Mouse (Mus musculus): ENCODE measurements at regions not wholly inside any gene's neighbourhood (a gene's known extent, or its start where the extent isn't known, plus 50 kb on each side); places are given as distances from the start of the nearest gene placed in this dataset.

DNA sequence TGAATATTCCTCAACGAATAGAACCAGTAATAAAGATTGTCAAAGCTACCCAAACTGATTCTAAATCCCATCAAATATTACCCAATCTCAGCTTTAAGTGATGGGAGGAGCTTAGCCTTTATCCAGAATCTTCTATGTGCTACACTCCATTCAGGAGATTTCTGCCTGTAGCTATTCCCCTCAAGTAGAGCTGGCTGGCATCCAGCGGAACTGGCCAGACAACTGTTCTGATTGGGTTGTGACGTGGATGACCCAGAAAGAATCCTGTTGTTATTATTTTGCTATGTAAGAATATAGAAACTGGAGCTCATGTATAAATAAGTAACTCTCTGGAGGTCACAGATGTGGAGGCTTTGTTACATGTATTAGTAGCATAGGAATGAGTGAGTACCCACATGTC is 176.8 kb upstream of the 4930412O13Rik start:
- TF ChIP-seq CTCF (IDR thresholded peaks at IDR 0.05; ENCODE audit: low read depth) (no peak), EP300 (optimal IDR thresholded peaks at IDR 0.05) (no peak)
- Histone ChIP-seq H3K9ac (ENCODE audit: low read length) (no peak overlapping the region), H3K4me3 (ENCODE audit: low read depth, low read length) (no peak overlapping the region), H3K27ac (replicated peaks) (no peak overlapping the region), H3K4me2 (replicated peaks; ENCODE audit: low read depth) (no peak overlapping the region), H3K27me3 (ENCODE audit: control insufficient read depth, insufficient read depth, low read length) (no peaks in the 10 kb centered on the region), H3K4me1 (replicated peaks; ENCODE audit: control insufficient read depth, insufficient read depth) (no peaks in the 10 kb centered on the region), H3K36me3 (ENCODE audit: control insufficient read depth, insufficient read depth, low read length) (no peaks in the 10 kb centered on the region), H3K9me3 (ENCODE audit: control insufficient read depth, low read length) (no peaks in the 10 kb centered on the region)
- 62% methylated on average over 3 of the region's 3 CpGs for WGBS
- ATAC-seq (ENCODE audit: low FRiP score, low TSS enrichment) (no peak), DNase-seq (ENCODE audit: low spot score) (no peak)

DNA sequence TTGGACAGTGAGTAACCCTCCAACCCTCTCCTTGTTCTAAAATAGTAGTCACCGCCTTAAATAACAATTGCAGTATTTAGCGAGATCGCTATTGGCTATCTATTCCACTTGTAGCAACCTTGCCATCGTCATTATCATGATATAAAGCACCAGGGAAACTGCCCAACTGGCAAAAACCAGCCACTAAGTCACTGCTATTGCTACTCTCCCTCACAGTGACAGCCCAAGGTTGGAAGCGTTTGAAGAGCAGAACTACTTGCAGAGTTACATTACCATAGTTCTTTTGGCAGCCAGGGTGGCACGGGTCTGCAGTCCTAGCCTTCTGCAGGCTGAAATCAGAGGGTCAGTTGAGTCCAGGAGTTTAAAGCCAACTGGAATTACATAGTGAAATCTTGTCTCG is 171.6 kb upstream of the 4930412O13Rik start:
- Histone ChIP-seq H3K27me3 (ENCODE audit: control insufficient read depth, insufficient read depth, low read length) (no peaks in the 10 kb centered on the region), H3K27ac (replicated peaks) (no peak overlapping the region), H3K9me3 (ENCODE audit: control insufficient read depth, low read length) (no peaks in the 10 kb centered on the region), H3K4me3 (ENCODE audit: low read depth, low read length) (no peak overlapping the region), H3K36me3 (ENCODE audit: control insufficient read depth, insufficient read depth, low read length) (no peaks in the 10 kb centered on the region), H3K4me1 (replicated peaks; ENCODE audit: control insufficient read depth, insufficient read depth) (no peaks in the 10 kb centered on the region), H3K9ac (ENCODE audit: low read length) (no peak overlapping the region), H3K4me2 (replicated peaks; ENCODE audit: low read depth) (no peak overlapping the region)
- DNase-seq (ENCODE audit: low spot score) (no peak), ATAC-seq (ENCODE audit: low FRiP score, low TSS enrichment) (no peak)
- TF ChIP-seq CTCF (IDR thresholded peaks at IDR 0.05; ENCODE audit: low read depth) (no peak), EP300 (optimal IDR thresholded peaks at IDR 0.05) (no peak)
- WGBS: 80% methylated on average over 7 of the region's 7 CpGs

DNA sequence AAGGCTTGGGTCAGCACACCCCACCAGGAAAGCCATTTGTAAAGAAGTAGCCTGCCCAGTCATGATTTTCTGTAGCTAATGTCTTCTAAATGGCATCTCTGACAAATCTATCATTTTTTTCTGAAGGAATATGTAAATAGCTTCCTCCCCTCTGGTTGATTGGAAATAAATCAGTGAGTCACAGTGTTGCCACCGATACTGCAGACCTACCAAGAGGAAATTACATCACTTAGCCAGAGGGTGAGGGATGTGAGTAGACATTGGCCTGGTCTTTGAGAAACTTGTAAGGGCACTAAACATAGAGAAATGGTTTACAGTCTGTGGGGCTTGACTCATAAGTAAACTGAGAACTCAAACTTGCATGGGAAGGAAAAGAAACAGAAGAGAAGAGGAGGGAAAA is 163.1 kb upstream of the 4930412O13Rik start:
- Histone ChIP-seq H3K9me3 (ENCODE audit: control insufficient read depth, low read length) (no peaks in the 10 kb centered on the region), H3K4me1 (replicated peaks; ENCODE audit: control insufficient read depth, insufficient read depth) (no peaks in the 10 kb centered on the region), H3K27ac (replicated peaks) (no peak overlapping the region), H3K27me3 (ENCODE audit: control insufficient read depth, insufficient read depth, low read length) (no peaks in the 10 kb centered on the region), H3K36me3 (ENCODE audit: control insufficient read depth, insufficient read depth, low read length) (no peaks in the 10 kb centered on the region), H3K4me2 (replicated peaks; ENCODE audit: low read depth) (no peak overlapping the region), H3K9ac (ENCODE audit: low read length) (no peak overlapping the region), H3K4me3 (ENCODE audit: low read depth, low read length) (no peak overlapping the region)
- DNase-seq (ENCODE audit: low spot score) (no peak), ATAC-seq (ENCODE audit: low FRiP score, low TSS enrichment) (no peak)
- TF ChIP-seq CTCF (IDR thresholded peaks at IDR 0.05; ENCODE audit: low read depth): no peak
- TF ChIP-seq EP300 (optimal IDR thresholded peaks at IDR 0.05): no peak
- WGBS: 29% methylated on average over 1 of the region's 1 CpGs

DNA sequence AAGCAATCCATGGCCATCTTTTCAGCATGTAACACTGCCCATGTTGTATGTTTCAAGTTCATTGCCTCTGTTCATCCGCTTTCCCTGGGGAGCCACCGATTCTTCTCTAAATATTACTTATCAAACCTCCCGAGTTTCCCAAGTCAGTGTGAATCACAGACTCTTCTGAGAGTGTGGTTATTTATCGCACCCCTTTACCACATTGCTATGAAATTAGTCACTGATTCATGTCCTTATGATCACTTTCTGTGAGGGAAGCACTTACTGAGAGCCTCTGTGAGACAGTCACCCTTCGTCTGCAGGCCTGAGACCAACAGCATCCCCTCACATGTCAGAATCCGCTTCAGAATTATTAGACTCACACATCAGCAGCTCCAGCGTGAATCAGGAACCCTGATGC is 147.8 kb upstream of the 4930412O13Rik start:
- Histone ChIP-seq H3K27me3 (ENCODE audit: control insufficient read depth, insufficient read depth, low read length) (no peaks in the 10 kb centered on the region), H3K36me3 (ENCODE audit: control insufficient read depth, insufficient read depth, low read length) (no peaks in the 10 kb centered on the region), H3K4me1 (replicated peaks; ENCODE audit: control insufficient read depth, insufficient read depth) (no peaks in the 10 kb centered on the region), H3K9ac (ENCODE audit: low read length) (no peak overlapping the region), H3K9me3 (ENCODE audit: control insufficient read depth, low read length) (no peaks in the 10 kb centered on the region), H3K4me3 (ENCODE audit: low read depth, low read length) (no peak overlapping the region), H3K27ac (replicated peaks) (no peak overlapping the region), H3K4me2 (replicated peaks; ENCODE audit: low read depth) (no peak overlapping the region)
- WGBS: 83% methylated on average over 7 of the region's 7 CpGs
- ATAC-seq (ENCODE audit: low FRiP score, low TSS enrichment) (no peak), DNase-seq (ENCODE audit: low spot score) (no peak)
- TF ChIP-seq CTCF (IDR thresholded peaks at IDR 0.05; ENCODE audit: low read depth): no peak

DNA sequence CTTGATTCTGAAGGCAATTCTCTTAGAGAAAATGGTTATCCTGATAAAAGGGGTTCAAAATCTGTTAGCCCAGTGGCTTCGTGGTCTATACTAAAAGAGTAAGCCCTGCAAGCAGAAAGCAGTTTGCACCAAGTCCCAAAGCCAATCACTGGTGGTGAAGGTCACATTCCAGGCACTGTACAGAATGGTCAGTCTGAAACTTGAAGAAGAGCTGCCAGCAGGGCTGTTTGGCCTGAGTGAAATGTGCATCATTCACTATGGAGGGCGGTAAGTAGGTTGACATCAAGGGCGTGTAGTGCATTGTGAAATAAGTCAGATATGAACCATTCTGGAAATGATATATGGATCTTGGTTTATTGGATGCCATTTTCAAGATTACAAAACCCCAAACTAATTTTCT is 136.9 kb upstream of the 4930412O13Rik start:
- no peak for TF ChIP-seq CTCF (IDR thresholded peaks at IDR 0.05; ENCODE audit: low read depth)
- TF ChIP-seq EP300 (optimal IDR thresholded peaks at IDR 0.05): no peak
- WGBS: 80% methylated on average over 3 of the region's 3 CpGs

DNA sequence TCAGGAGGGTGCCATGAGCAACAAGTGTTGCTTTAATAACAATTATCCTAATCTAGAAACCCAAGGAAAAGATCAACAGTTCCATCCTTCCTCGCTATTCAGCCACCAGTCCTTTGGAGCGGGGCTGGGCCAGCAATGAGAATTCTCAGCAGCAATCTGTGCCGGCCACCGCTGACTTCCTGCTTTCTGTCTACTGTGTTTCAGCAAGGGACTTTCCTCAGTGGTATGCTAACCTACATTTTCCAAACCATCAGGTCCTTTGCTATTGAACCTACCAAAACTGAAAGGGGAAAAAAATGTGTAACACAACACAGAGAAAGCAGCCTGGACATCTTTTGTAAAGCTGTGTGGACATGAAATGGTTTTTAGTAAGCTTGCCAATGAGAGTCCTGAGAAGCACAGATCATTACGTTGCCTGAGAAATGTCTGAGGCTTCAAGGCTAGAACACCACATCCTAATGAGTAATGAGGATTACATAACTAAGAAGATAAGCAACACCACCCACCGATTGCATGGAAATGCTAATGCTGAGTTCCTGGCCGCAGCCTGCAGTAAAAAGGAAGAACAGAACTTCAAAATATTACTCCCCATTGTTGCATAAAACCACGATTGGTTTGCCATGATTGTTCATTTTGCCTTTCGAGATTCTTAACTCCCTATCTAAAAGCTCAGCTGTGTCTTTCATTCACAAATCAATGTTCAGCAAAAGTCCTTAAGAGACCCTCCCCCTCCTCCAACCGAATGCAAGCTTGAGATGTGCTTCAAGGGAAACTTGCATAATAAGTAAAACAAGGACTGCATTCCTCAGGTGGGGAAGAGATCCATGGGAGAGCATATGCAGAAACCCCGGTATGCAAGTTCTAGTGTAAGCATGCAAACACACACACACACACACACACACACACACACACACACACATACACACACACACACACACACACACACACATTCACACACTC is 130.9 kb upstream of the 4930412O13Rik start:
- no peaks in the 10 kb centered on the region for H3K9me3 ChIP-seq (ENCODE audit: control insufficient read depth, low read length)
- 46% methylated on average over 11 of the region's 11 CpGs for WGBS
- H3K4me2 ChIP-seq (replicated peaks; ENCODE audit: low read depth): no peak overlapping the region
- H3K36me3 ChIP-seq (ENCODE audit: control insufficient read depth, insufficient read depth, low read length): no peaks in the 10 kb centered on the region
- DNase-seq (ENCODE audit: low spot score) (no peak), ATAC-seq (ENCODE audit: low FRiP score, low TSS enrichment) (no peak)
- no peak overlapping the region for H3K27ac ChIP-seq (replicated peaks)
- H3K4me1 ChIP-seq (replicated peaks; ENCODE audit: control insufficient read depth, insufficient read depth): no peaks in the 10 kb centered on the region
- no peaks in the 10 kb centered on the region for H3K27me3 ChIP-seq (ENCODE audit: control insufficient read depth, insufficient read depth, low read length)
- H3K4me3 ChIP-seq (ENCODE audit: low read depth, low read length): no peak overlapping the region
- no peak for TF ChIP-seq EP300 (optimal IDR thresholded peaks at IDR 0.05)
- no peak for TF ChIP-seq CTCF (IDR thresholded peaks at IDR 0.05; ENCODE audit: low read depth)
- H3K9ac ChIP-seq (ENCODE audit: low read length): no peak overlapping the region

More for the DNA sequence above, 136.9 kb upstream of the 4930412O13Rik start:
- Histone ChIP-seq H3K4me1 (replicated peaks; ENCODE audit: control insufficient read depth, insufficient read depth) (no peaks in the 10 kb centered on the region), H3K4me3 (ENCODE audit: low read depth, low read length) (no peak overlapping the region), H3K27ac (replicated peaks) (no peak overlapping the region), H3K36me3 (ENCODE audit: control insufficient read depth, insufficient read depth, low read length) (no peaks in the 10 kb centered on the region), H3K9me3 (ENCODE audit: control insufficient read depth, low read length) (no peaks in the 10 kb centered on the region), H3K4me2 (replicated peaks; ENCODE audit: low read depth) (no peak overlapping the region), H3K9ac (ENCODE audit: low read length) (no peak overlapping the region), H3K27me3 (ENCODE audit: control insufficient read depth, insufficient read depth, low read length) (no peaks in the 10 kb centered on the region)
- DNase-seq (ENCODE audit: low spot score) (no peak), ATAC-seq (ENCODE audit: low FRiP score, low TSS enrichment) (no peak)

Measured in stomach, postnatal 0 days (tissue).